ENCODE assay signal across 8 mouse cellular contexts in the genomic region with DNA sequence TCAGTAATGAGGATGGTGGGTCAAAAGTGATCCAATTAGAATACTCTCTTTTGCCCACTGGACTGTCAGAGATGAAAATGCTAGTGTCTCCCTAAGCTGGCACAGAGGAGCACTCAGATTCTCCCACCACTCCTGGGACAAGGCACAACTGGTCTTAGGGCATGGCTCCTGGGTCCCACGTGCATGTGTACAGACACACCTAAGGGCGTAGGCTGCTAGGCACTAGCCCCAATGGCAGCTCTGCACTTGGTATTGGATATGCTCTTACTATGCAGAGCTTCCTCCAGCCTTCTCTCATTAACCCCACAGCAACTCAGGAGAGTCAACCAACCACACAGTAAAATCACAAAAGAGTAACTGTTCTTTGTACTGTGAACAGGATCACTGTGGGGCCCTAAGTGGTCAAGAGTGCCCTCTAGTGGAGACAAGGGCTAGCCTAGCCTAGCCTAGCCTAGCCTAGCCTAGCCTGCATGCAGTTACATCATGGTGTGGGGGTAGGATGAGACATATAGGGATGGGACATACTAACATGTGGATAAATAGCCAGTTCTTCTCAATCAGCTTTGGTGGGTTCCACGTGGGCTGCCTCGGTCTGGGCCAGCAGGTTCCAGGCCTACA. TPM values are rescaled to one million over a fixed set of nuclear protein-coding genes. Genes with fewer than 3 reads are reported as not detected.
DNase-seq lines count a peak whose midpoint lies in the region; ATAC-seq lines count a peak whose summit lies in the region.

No protein-coding gene starts in this region.

- peaks cover 44% of the 10 kb centered on the region for H3K4me1 ChIP-seq in heart, embryonic 12.5 days (replicated peaks)
- no peaks in the 10 kb centered on the region for H3K4me1 ChIP-seq in forebrain, embryonic 15.5 days
- peaks cover 5% of the 10 kb centered on the region; the same call in 1 of the 2 replicates for H3K4me1 ChIP-seq in kidney, embryonic 16.5 days (ENCODE audit: insufficient read depth, low read length)
- peaks cover 23% of the 10 kb centered on the region for H3K4me1 ChIP-seq in liver, embryonic 15.5 days (replicated peaks)

- H3K36me3 ChIP-seq in heart, embryonic 12.5 days: no peaks in the 10 kb centered on the region
- no peaks in the 10 kb centered on the region for H3K36me3 ChIP-seq in forebrain, embryonic 15.5 days
- H3K36me3 ChIP-seq in kidney, embryonic 16.5 days (ENCODE audit: insufficient read depth, low read length): no peaks in the 10 kb centered on the region
- 0 out of 2 replicates have a peak, but pooled peaks cover 3% of the 10 kb centered on the region for H3K36me3 ChIP-seq in liver, embryonic 15.5 days (replicated peaks)

- no peak for DNase-seq in heart, adult 9 months (ENCODE audit: low spot score in 2 of 2)
- DNase-seq in retina, postnatal 1 day: peak; percentile 66
- DNase-seq in Muller cell, postnatal 12 days (ENCODE audit: inconsistent ontology term): no peak

- no peaks in the 10 kb centered on the region for H3K27me3 ChIP-seq in heart, embryonic 12.5 days (replicated peaks)
- no peaks in the 10 kb centered on the region for H3K27me3 ChIP-seq in forebrain, embryonic 15.5 days
- no peaks in the 10 kb centered on the region for H3K27me3 ChIP-seq in kidney, embryonic 16.5 days (ENCODE audit: insufficient read depth, low read length)
- no peaks in the 10 kb centered on the region for H3K27me3 ChIP-seq in liver, embryonic 15.5 days

- 73% methylated on average over 4 of the region's 4 CpGs for WGBS in heart, embryonic 12.5 days
- WGBS in forebrain, embryonic 15.5 days: 81% methylated on average over 4 of the region's 4 CpGs
- 67% methylated on average over 4 of the region's 4 CpGs for WGBS in kidney, embryonic 16.5 days
- 65% methylated on average over 4 of the region's 4 CpGs for WGBS in liver, embryonic 15.5 days (ENCODE audit: insufficient replicate concordance)

- H3K4me2 ChIP-seq in heart, embryonic 12.5 days: no peak overlapping the region
- H3K4me2 ChIP-seq in forebrain, embryonic 15.5 days (replicated peaks): no peak overlapping the region
- H3K4me2 ChIP-seq in kidney, embryonic 16.5 days (replicated peaks; ENCODE audit: low read depth, low read length): no peak overlapping the region
- no peak overlapping the region for H3K4me2 ChIP-seq in liver, embryonic 15.5 days

- H3K9ac ChIP-seq in heart, embryonic 12.5 days: no peak overlapping the region
- no peak overlapping the region for H3K9ac ChIP-seq in forebrain, embryonic 15.5 days (replicated peaks)
- no peak overlapping the region for H3K9ac ChIP-seq in kidney, embryonic 16.5 days (replicated peaks; ENCODE audit: low read length)
- H3K9ac ChIP-seq in liver, embryonic 15.5 days: no peak overlapping the region

- H3K9me3 ChIP-seq in heart, embryonic 12.5 days (replicated peaks): no peaks in the 10 kb centered on the region
- H3K9me3 ChIP-seq in forebrain, embryonic 15.5 days: no peaks in the 10 kb centered on the region
- no peaks in the 10 kb centered on the region for H3K9me3 ChIP-seq in kidney, embryonic 16.5 days (ENCODE audit: low read length)
- no peaks in the 10 kb centered on the region for H3K9me3 ChIP-seq in liver, embryonic 15.5 days (replicated peaks)

- H3K27ac ChIP-seq in heart, embryonic 12.5 days (ENCODE audit: poor library complexity, severe bottlenecking): no peak overlapping the region
- no peak overlapping the region for H3K27ac ChIP-seq in forebrain, embryonic 15.5 days (replicated peaks)
- no peak overlapping the region for H3K27ac ChIP-seq in kidney, embryonic 16.5 days (ENCODE audit: low read length)
- no peak overlapping the region for H3K27ac ChIP-seq in liver, embryonic 15.5 days (replicated peaks)

- ATAC-seq in heart, embryonic 12.5 days (ENCODE audit: insufficient number of reproducible peaks, low FRiP score): 0 out of 2 replicates have a peak, but pooled peaks have one; percentile 58
- ATAC-seq in cerebellum, adult (ENCODE audit: insufficient number of reproducible peaks, low FRiP score, low TSS enrichment): peak; percentile 69; the same call in 1 of the 2 replicates
- ATAC-seq in forebrain, embryonic 15.5 days (replicated peaks): peak; percentile 69; the same call in 1 of the 2 replicates
- peak; percentile 84 for ATAC-seq in kidney, embryonic 16.5 days (ENCODE audit: low FRiP score, low TSS enrichment)
- peak; percentile 63 for ATAC-seq in liver, embryonic 15.5 days (ENCODE audit: insufficient read depth)

- H3K4me3 ChIP-seq in heart, embryonic 12.5 days: no peak overlapping the region
- H3K4me3 ChIP-seq in forebrain, embryonic 15.5 days: no peak overlapping the region
- H3K4me3 ChIP-seq in kidney, embryonic 16.5 days (ENCODE audit: low read length): no peak overlapping the region
- H3K4me3 ChIP-seq in liver, embryonic 15.5 days (replicated peaks): no peak overlapping the region

RNA-seq across cellular contexts. Expression of a gene that starts 23.2 kb away (rescaled TPM):
- polyA plus RNA-seq in heart, embryonic 12.5 days (2016; fragmentation: Nextera tagmentation; extraction: Ambion mirVana): 42.7 and 43.6 TPM in 2 replicates
- polyA plus RNA-seq in forebrain, embryonic 15.5 days (2015; fragmentation: Nextera tagmentation; extraction: Ambion mirVana): 52.5 and 54.3 TPM in 2 replicates
- polyA plus RNA-seq in kidney, embryonic 16.5 days (2015; fragmentation: Nextera tagmentation; extraction: Ambion mirVana): 69.1 and 77.2 TPM in 2 replicates
- 66.1 and 70.2 TPM in 2 replicates for polyA plus RNA-seq in liver, embryonic 15.5 days (2015; fragmentation: Nextera tagmentation; extraction: Ambion mirVana)

RNA-seq across cellular contexts. Expression of a gene that starts 58.0 kb away (rescaled TPM):
- polyA plus RNA-seq in heart, embryonic 12.5 days (2016; fragmentation: Nextera tagmentation; extraction: Ambion mirVana): 17.7 and 17.8 TPM in 2 replicates
- polyA plus RNA-seq in forebrain, embryonic 15.5 days (2015; fragmentation: Nextera tagmentation; extraction: Ambion mirVana): 90.8 and 93.5 TPM in 2 replicates
- 2.4 and 2.5 TPM in 2 replicates for polyA plus RNA-seq in kidney, embryonic 16.5 days (2015; fragmentation: Nextera tagmentation; extraction: Ambion mirVana)
- 4.3 and 4.4 TPM in 2 replicates for polyA plus RNA-seq in liver, embryonic 15.5 days (2015; fragmentation: Nextera tagmentation; extraction: Ambion mirVana)
